ENCODE assay signal across 40 mouse cellular contexts in the genomic region with DNA sequence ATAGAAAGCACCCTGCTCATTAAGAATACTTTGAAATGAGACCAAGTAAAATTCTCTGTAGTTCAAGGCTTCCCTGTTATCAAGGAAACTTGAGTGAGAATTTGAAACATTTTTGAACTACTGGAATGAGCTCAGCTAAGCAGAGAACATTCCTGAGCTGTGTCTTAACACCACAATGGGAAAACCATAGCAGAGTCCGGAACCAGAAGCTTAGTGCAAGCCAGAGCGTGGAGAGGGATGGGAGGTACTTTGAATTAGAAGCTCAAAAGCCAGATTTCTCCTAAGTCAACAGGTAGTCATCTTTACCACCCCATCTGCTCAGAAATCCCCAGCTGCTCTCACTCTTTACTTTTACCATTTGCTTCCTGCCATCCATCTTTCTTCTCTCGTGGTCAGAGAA. TPM values are rescaled to one million over a fixed set of nuclear protein-coding genes. Genes with fewer than 3 reads are reported as not detected.
DNase-seq lines count a peak whose midpoint lies in the region; ATAC-seq and TF ChIP-seq lines count a peak whose summit lies in the region.
"Had no signal": no experiment of that assay in that cellular context is flagged by ENCODE, and none has a peak within 500 bp of the region (broad histone marks: within the 10 kb centered on the region; RNA-seq: fewer than 3 reads in every experiment).

No protein-coding gene starts in this region.

- DNase-seq in layer of hippocampus, adult 9-11 months: peak; percentile 6
- no peak for DNase-seq in layer of hippocampus, postnatal 14 days (ENCODE audit: low spot score in 2 of 2)
- peak; percentile 13 for DNase-seq in 3134 (ENCODE audit: extremely low read depth, insufficient read length, low spot score)
- no peak for DNase-seq in cerebellum, postnatal 10 days
- DNase-seq: adrenal gland, adult 2 months; cerebellum, adult 8-10 months; cerebellum, postnatal 36 days; gastrocnemius, postnatal 10 days; kidney, adult 9 months; kidney, postnatal 25 days; liver, embryonic 13.5 days; lung, adult 2 months; lung, postnatal 36 days; right cerebral cortex, postnatal 14 days had no signal

- no peak for ATAC-seq in erythroid progenitor cell, adult 5-6 weeks (replicated peaks; ENCODE audit: low FRiP score, poor library complexity, severe bottlenecking)
- ATAC-seq: forebrain, embryonic 15.5 days; intestine, embryonic 16.5 days; midbrain, embryonic 16.5 days had no signal

- TF ChIP-seq POLR2A in embryonic fibroblast, embryonic 13.5 days (IDR thresholded peaks at IDR 0.05; ENCODE audit: low read depth, low read length): no peak

- H3K4me3 ChIP-seq in C2C12 (ENCODE audit: insufficient read depth, poor library complexity, severe bottlenecking): no peak overlapping the region
- no peak overlapping the region for H3K4me3 ChIP-seq in embryonic fibroblast, embryonic 13.5 days (ENCODE audit: insufficient read depth, low read length)
- H3K4me3 ChIP-seq: forebrain, embryonic 10.5 days; forebrain, embryonic 15.5 days; heart, embryonic 10.5 days; heart, embryonic 15.5 days; hindbrain, embryonic 12.5 days; limb, embryonic 10.5 days; limb, embryonic 15.5 days; liver, embryonic 13.5 days; neural tube, embryonic 12.5 days had no signal

- H3K4me1 ChIP-seq in embryonic fibroblast, embryonic 13.5 days (ENCODE audit: control insufficient read depth, insufficient read depth, low read length): peaks cover 14% of the 10 kb centered on the region
- H3K4me1 ChIP-seq: forebrain, embryonic 10.5 days; forebrain, embryonic 15.5 days; heart, embryonic 10.5 days; heart, embryonic 15.5 days; hindbrain, embryonic 12.5 days; limb, embryonic 10.5 days; limb, embryonic 15.5 days; neural tube, embryonic 12.5 days had no signal

- no peaks in the 10 kb centered on the region for H3K79me3 ChIP-seq in C2C12 (ENCODE audit: low read depth)

- peak overlapping the region; percentile 95 for H3K27ac ChIP-seq in embryonic fibroblast, embryonic 13.5 days (ENCODE audit: insufficient read depth, low read length)
- H3K27ac ChIP-seq: forebrain, embryonic 10.5 days; forebrain, embryonic 15.5 days; heart, embryonic 10.5 days; heart, embryonic 15.5 days; hindbrain, embryonic 12.5 days; limb, embryonic 10.5 days; limb, embryonic 15.5 days; liver, embryonic 13.5 days; neural tube, embryonic 12.5 days had no signal

- TF ChIP-seq CTCF in C2C12 (IDR thresholded peaks at IDR 0.05; ENCODE audit: control insufficient read depth, insufficient read depth, insufficient read length): no peak
- no peak for TF ChIP-seq CTCF in embryonic fibroblast, embryonic 13.5 days (IDR thresholded peaks at IDR 0.05; ENCODE audit: borderline replicate concordance, insufficient read depth, low read length)

- H3ac ChIP-seq in C2C12 (ENCODE audit: control insufficient read depth, insufficient read length, low read depth): no peak overlapping the region

- H3K36me3 ChIP-seq in C2C12 (ENCODE audit: control insufficient read depth, insufficient read depth): no peaks in the 10 kb centered on the region
- H3K36me3 ChIP-seq: forebrain, embryonic 10.5 days; forebrain, embryonic 15.5 days; G1E; heart, embryonic 10.5 days; heart, embryonic 15.5 days; hindbrain, embryonic 12.5 days; limb, embryonic 10.5 days; limb, embryonic 15.5 days; liver, embryonic 13.5 days; neural tube, embryonic 12.5 days had no signal

- H3K27me3 ChIP-seq in C2C12 (ENCODE audit: control insufficient read depth, insufficient read depth, insufficient read length): no peaks in the 10 kb centered on the region
- H3K27me3 ChIP-seq: forebrain, embryonic 15.5 days; heart, embryonic 15.5 days; hindbrain, embryonic 12.5 days; limb, embryonic 15.5 days; neural tube, embryonic 12.5 days had no signal

- H3K79me2 ChIP-seq in C2C12 (ENCODE audit: control insufficient read depth, insufficient read depth): no peaks in the 10 kb centered on the region

TF ChIP-seq in C2C12, 6 proteins besides CTCF, POLR2A, EP300 and RAD21:
- TF ChIP-seq CEBPB (IDR thresholded peaks at IDR 0.05; ENCODE audit: low read depth) (no peak), MYOD1 (IDR thresholded peaks at IDR 0.05; ENCODE audit: control insufficient read depth, insufficient read length, low read depth) (peak; percentile 56)

RNA-seq across cellular contexts. Expression of gene Tasp1, which starts 38.3 kb away (rescaled TPM):
- total RNA-seq in layer of hippocampus, postnatal 14 days (2021): 10 to 100 TPM; 29.6 to 30.3 TPM
- 5.5 TPM for polyA plus RNA-seq in C2C12 (2012; fragmentation: generic; extraction: Trizol)
- 12.1 and 14.5 TPM in 2 replicates for polyA plus RNA-seq in embryonic fibroblast, embryonic 13.5 days (2011; ENCODE audit: insufficient read length, low read depth, missing spikeins)
- 8.8 and 9.7 TPM in 2 replicates for total RNA-seq in erythroid progenitor cell, adult 5-6 weeks (2015; ENCODE audit: low replicate concordance)
- total RNA-seq in erythroid progenitor cell, adult 5-6 weeks (2017; ENCODE audit: low replicate concordance): 17.5 and 23.9 TPM in 2 replicates

RNA-seq across cellular contexts. Expression of gene Gm17374, which starts 46.9 kb away (rescaled TPM):
- not detected for total RNA-seq in layer of hippocampus, postnatal 14 days (2021)
- not detected for polyA plus RNA-seq in C2C12 (2012; fragmentation: generic; extraction: Trizol)
- not detected in 2 replicates for polyA plus RNA-seq in embryonic fibroblast, embryonic 13.5 days (2011; ENCODE audit: insufficient read length, low read depth, missing spikeins)
- total RNA-seq in erythroid progenitor cell, adult 5-6 weeks (2015; ENCODE audit: low replicate concordance): not detected in 2 replicates
- not detected in 2 replicates for total RNA-seq in erythroid progenitor cell, adult 5-6 weeks (2017; ENCODE audit: low replicate concordance)
- total RNA-seq: adrenal gland, adult 2 months; adrenal gland, postnatal 4 days; G1E; gastrocnemius, postnatal 10 days; granulocyte monocyte progenitor cell, adult 5-6 weeks; heart, postnatal 25 days; layer of hippocampus, adult 18-20 months; layer of hippocampus, postnatal 25 days; left cerebral cortex, adult 8-10 months; megakaryocyte, adult 5-6 weeks had no signal
- polyA plus RNA-seq: adrenal gland, adult 2 months; embryonic facial prominence, embryonic 11.5 days; forebrain, embryonic 10.5 days; forebrain, embryonic 15.5 days; G1E; heart, embryonic 10.5 days; heart, embryonic 15.5 days; hindbrain, embryonic 12.5 days; intestine, embryonic 16.5 days; limb, embryonic 10.5 days; limb, embryonic 15.5 days; liver, embryonic 13.5 days; lung, adult 2 months; midbrain, embryonic 11.5 days; midbrain, embryonic 16.5 days; neural tube, embryonic 12.5 days; small intestine, adult 2 months; stomach, embryonic 14.5 days; testis, adult 2 months had no signal

Comparison
In these comparisons a context has a peak if more than half of its experiments do, and no peak if none do; other contexts are left out.
1. DNase-seq: peak in layer of hippocampus, adult 9-11 months (single experiment) and 3134 (single experiment); none in layer of hippocampus, postnatal 14 days (0 of 2) and cerebellum, postnatal 10 days (0 of 2).